Mouse (Mus musculus) midbrain, embryonic 13.5 days (tissue): ENCODE results near the gene Cdhr1. TPM values are rescaled to one million over a fixed set of nuclear protein-coding genes. Genes with fewer than 3 reads are reported as not detected.

Experiments
- ATAC-seq: fragments of 200-750 bp; cut with Nextera tagmentation; 2 replicates; pipeline ENCODE4 v1.8.0; 2017; ENCODE audit warnings: mild to moderate bottlenecking, moderate TSS enrichment, moderate library complexity
- H3K27ac ChIP-seq: fragments of 300-500 bp; sonication (generic); 2 replicates; pipeline ENCODE4 v1.5.1; 2015; ENCODE audit warnings: inconsistent platforms, mild to moderate bottlenecking, moderate library complexity
- H3K27me3 ChIP-seq: fragments of 300-500 bp; sonication (generic); 2 replicates; pipeline ENCODE4 v1.6.1; 2015; ENCODE audit warnings: mild to moderate bottlenecking, inconsistent platforms
- H3K36me3 ChIP-seq: fragments of 300-500 bp; sonication (generic); 2 replicates; pipeline ENCODE4 v1.6.1; 2015; ENCODE audit warnings: mild to moderate bottlenecking, inconsistent platforms
- H3K4me1 ChIP-seq: fragments of 300-500 bp; sonication (generic); replicated peaks from 2 replicates; pipeline ENCODE4 v1.6.1; 2015; ENCODE audit warnings: inconsistent platforms
- H3K4me2 ChIP-seq: fragments of 300-500 bp; sonication (generic); replicated peaks from 2 replicates; pipeline ENCODE4 v1.6.1; 2015; ENCODE audit warnings: moderate library complexity, mild to moderate bottlenecking, inconsistent platforms
- H3K4me3 ChIP-seq: fragments of 300-500 bp; sonication (generic); replicated peaks from 2 replicates; pipeline ENCODE4 v1.5.1; 2015; ENCODE audit warnings: mild to moderate bottlenecking, inconsistent platforms
- H3K9ac ChIP-seq: fragments of 300-500 bp; sonication (generic); replicated peaks from 2 replicates; pipeline ENCODE4 v1.6.1; 2015; ENCODE audit warnings: mild to moderate bottlenecking, inconsistent platforms
- H3K9me3 ChIP-seq: fragments of 300-500 bp; sonication (generic); 2 replicates; pipeline ENCODE4 v1.6.1; 2016; ENCODE audit warnings: mild to moderate bottlenecking, inconsistent platforms
- WGBS: fragments of 180-500 bp; shearing (Covaris S2); methylation state at CpG from one replicate; pipeline ENCODE4 v1.1.7; 2015; 5-methylcytosine and 5-hydroxymethylcytosine counted together
- polyA plus RNA-seq: library from polyadenylated mRNA; unstranded; fragments of >200 nt; fragmentation: Nextera tagmentation; extraction: Ambion mirVana; gene quantifications from 2 replicates; pipeline ENCODE4 v1.2.1, GENCODE M21; 2015

Cdhr1 gene
- polyA plus RNA-seq, 1 experiment from 2014 or later, result 0.40 TPM

- Histone ChIP-seq H3K9ac (no peak overlapping the region), H3K9me3 (no peaks in the 10 kb centered on the region), H3K36me3 (no peaks in the 10 kb centered on the region), H3K4me1 (no peaks in the 10 kb centered on the region), H3K4me2 (no peak overlapping the region), H3K4me3 (no peak overlapping the region), H3K27me3 (no peaks in the 10 kb centered on the region), H3K27ac (no peak overlapping the region)
- WGBS, result 98% methylated on average over 2 of the region's 2 CpGs
- ATAC-seq, result no peak
Measured at GRCm38 (mm10) chr14:37110456-37110855, 12.3 kb upstream of the Cdhr1 start.

DNA sequence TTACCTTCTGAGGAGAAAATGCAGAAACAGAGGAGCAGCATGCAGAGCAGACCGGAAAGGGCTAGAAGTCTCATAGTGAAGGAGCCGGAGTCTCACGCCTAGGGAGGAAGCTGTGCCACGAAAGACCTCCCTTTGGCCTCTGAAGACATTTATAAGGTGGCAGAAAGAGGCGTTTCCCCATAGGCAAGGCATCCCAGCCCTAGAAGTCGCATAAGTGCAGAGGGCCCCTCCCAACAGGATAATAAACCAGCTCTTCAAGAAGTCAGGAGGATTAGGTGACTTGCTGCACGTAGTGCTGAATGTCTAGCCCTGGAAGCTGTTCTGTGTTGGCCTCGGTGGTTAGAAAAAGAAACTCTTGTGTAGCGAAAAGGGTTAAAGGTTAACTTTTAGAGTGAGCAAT lies 11.8 kb upstream of the Cdhr1 start:
- Histone ChIP-seq H3K9me3 (no peaks in the 10 kb centered on the region), H3K27ac (no peak overlapping the region), H3K4me2 (no peak overlapping the region), H3K4me1 (no peaks in the 10 kb centered on the region), H3K9ac (no peak overlapping the region), H3K4me3 (no peak overlapping the region), H3K36me3 (no peaks in the 10 kb centered on the region), H3K27me3 (no peaks in the 10 kb centered on the region)
- 81% methylated on average over 9 of the region's 9 CpGs for WGBS
- ATAC-seq, result no peak

- ATAC-seq, result no peak
- 86% methylated on average over 8 of the region's 8 CpGs for WGBS
- no peaks in the 10 kb centered on the region for H3K36me3 ChIP-seq
- H3K4me3 ChIP-seq, result no peak overlapping the region
- H3K4me2 ChIP-seq, result no peak overlapping the region
- H3K9ac ChIP-seq, result no peak overlapping the region
- H3K9me3 ChIP-seq, result no peaks in the 10 kb centered on the region
- H3K27me3 ChIP-seq, result no peaks in the 10 kb centered on the region
- H3K4me1 ChIP-seq, result no peaks in the 10 kb centered on the region
- no peak overlapping the region for H3K27ac ChIP-seq
Measured at GRCm38 (mm10) chr14:37109460-37109859, 11.3 kb upstream of the Cdhr1 start.

GRCm38 (mm10) chr14:37105846-37106245 lies 7.7 kb upstream of the Cdhr1 start:
- no peak overlapping the region for H3K27ac ChIP-seq
- no peaks in the 10 kb centered on the region for H3K4me1 ChIP-seq
- H3K4me3 ChIP-seq, result no peak overlapping the region
- H3K27me3 ChIP-seq, result no peaks in the 10 kb centered on the region
- H3K4me2 ChIP-seq, result no peak overlapping the region
- 54% methylated on average over 7 of the region's 7 CpGs for WGBS
- no peaks in the 10 kb centered on the region for H3K9me3 ChIP-seq
- H3K36me3 ChIP-seq, result no peaks in the 10 kb centered on the region
- ATAC-seq, result 0 out of 2 replicates have a peak, but pooled peaks have one; percentile 40
- no peak overlapping the region for H3K9ac ChIP-seq

GRCm38 (mm10) chr14:37104747-37105146 lies 6.6 kb upstream of the Cdhr1 start:
- ATAC-seq, result 0 out of 2 replicates have a peak, but pooled peaks have one; percentile 55
- 76% methylated on average over 5 of the region's 5 CpGs for WGBS
- H3K4me2 ChIP-seq, result no peak overlapping the region
- no peak overlapping the region for H3K4me3 ChIP-seq
- no peaks in the 10 kb centered on the region for H3K27me3 ChIP-seq
- H3K36me3 ChIP-seq, result no peaks in the 10 kb centered on the region
- no peaks in the 10 kb centered on the region for H3K4me1 ChIP-seq
- no peak overlapping the region for H3K9ac ChIP-seq
- no peaks in the 10 kb centered on the region for H3K9me3 ChIP-seq
- no peak overlapping the region for H3K27ac ChIP-seq

GRCm38 (mm10) chr14:37102484-37102883 lies 4.3 kb upstream of the Cdhr1 start:
- no peak overlapping the region for H3K4me3 ChIP-seq
- H3K36me3 ChIP-seq, result no peaks in the 10 kb centered on the region
- H3K27ac ChIP-seq, result no peak overlapping the region
- no peaks in the 10 kb centered on the region for H3K9me3 ChIP-seq
- H3K9ac ChIP-seq, result no peak overlapping the region
- 92% methylated on average over 3 of the region's 3 CpGs for WGBS
- ATAC-seq, result no peak
- H3K4me2 ChIP-seq, result no peak overlapping the region
- peaks cover 10% of the 10 kb centered on the region for H3K27me3 ChIP-seq
- peaks cover 10% of the 10 kb centered on the region for H3K4me1 ChIP-seq

DNA sequence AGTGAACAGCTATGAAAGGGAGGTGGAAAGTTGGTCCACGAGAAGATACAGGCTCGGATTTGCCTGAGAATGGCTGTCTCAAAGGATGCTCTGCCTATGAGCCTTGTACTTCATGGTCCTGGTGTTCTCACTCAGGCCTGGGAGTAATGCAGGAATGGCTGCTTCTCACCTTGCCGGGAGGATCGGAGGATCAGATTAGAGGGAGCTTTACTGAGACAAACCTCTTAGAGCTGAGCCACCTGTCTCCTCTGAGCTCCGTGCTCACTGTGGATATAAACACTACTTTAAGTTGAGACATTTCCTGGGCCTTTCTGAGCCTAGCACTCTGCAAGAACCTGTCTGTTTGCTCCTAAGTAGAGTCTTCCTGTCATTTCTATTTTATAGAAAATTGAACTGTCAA lies 3.4 kb upstream of the Cdhr1 start:
- Histone ChIP-seq H3K36me3 (no peaks in the 10 kb centered on the region), H3K9ac (no peak overlapping the region), H3K27me3 (peaks cover 19% of the 10 kb centered on the region), H3K4me1 (peaks cover 10% of the 10 kb centered on the region), H3K9me3 (no peaks in the 10 kb centered on the region), H3K27ac (no peak overlapping the region), H3K4me2 (no peak overlapping the region), H3K4me3 (no peak overlapping the region)
- ATAC-seq, result no peak
- 86% methylated on average over 5 of the region's 5 CpGs for WGBS

DNA sequence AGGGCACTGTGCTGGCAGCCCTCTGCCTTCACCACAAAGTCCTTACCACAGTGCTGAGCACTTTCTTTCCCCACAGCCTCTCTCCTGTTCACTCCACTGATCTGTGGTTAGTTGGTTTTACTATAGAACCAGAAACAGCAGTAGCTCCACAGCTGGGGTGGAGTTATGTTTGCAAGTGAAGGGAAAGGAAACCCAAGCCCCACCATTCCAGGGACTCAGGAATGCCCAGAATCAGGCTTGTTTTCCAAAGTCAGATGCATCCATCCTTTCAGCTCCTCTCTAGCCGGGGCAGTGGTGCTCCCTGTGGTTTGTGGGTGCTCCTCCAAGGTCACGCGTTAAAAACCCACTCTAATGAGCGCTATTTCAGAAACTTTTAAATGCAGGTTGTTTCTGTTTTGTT lies 2.6 kb downstream of the Cdhr1 start:
- WGBS, result 84% methylated on average over 4 of the region's 4 CpGs
- H3K36me3 ChIP-seq, result no peaks in the 10 kb centered on the region
- ATAC-seq, result no peak

GRCm38 (mm10) chr14:37094436-37094835 lies 3.7 kb downstream of the Cdhr1 start:
- Histone ChIP-seq H3K4me2 (no peak overlapping the region), H3K9me3 (no peaks in the 10 kb centered on the region), H3K27ac (no peak overlapping the region), H3K4me1 (peaks cover 10% of the 10 kb centered on the region), H3K4me3 (no peak overlapping the region), H3K9ac (no peak overlapping the region), H3K27me3 (peaks cover 17% of the 10 kb centered on the region), H3K36me3 (no peaks in the 10 kb centered on the region)
- WGBS, result 65% methylated on average over 6 of the region's 6 CpGs
- ATAC-seq, result no peak

More for the DNA sequence above, 2.6 kb downstream of the Cdhr1 start:
- Histone ChIP-seq H3K9me3 (no peaks in the 10 kb centered on the region), H3K4me2 (no peak overlapping the region), H3K4me3 (no peak overlapping the region), H3K9ac (no peak overlapping the region), H3K27me3 (peaks cover 19% of the 10 kb centered on the region), H3K27ac (no peak overlapping the region), H3K4me1 (peaks cover 10% of the 10 kb centered on the region)

DNA sequence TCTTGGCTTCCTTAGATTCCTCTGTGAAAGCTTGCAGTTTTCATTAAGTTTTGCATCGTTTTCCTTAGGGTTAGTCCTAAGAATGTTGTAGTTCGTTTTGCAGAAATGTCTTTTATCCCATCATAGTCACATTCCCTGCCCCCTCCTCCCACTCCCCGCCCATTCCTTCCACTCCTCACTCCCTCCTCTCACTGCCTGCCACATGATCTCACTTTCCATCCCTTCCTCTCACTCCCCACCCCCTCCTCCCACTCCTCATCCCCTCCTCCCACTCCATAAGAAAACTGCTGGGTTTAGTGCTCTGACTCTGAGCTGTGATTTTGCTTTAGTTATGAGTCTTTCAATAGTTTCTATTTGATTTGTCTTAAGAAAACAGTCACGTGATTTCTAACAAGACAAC lies 14.4 kb downstream of the Cdhr1 start:
- Histone ChIP-seq H3K4me1 (no peaks in the 10 kb centered on the region), H3K36me3 (no peaks in the 10 kb centered on the region), H3K27ac (no peak overlapping the region), H3K27me3 (no peaks in the 10 kb centered on the region), H3K4me2 (no peak overlapping the region), H3K9me3 (no peaks in the 10 kb centered on the region), H3K4me3 (no peak overlapping the region), H3K9ac (no peak overlapping the region)
- WGBS, result 23% methylated on average over 4 of the region's 4 CpGs
- no peak for ATAC-seq

DNA sequence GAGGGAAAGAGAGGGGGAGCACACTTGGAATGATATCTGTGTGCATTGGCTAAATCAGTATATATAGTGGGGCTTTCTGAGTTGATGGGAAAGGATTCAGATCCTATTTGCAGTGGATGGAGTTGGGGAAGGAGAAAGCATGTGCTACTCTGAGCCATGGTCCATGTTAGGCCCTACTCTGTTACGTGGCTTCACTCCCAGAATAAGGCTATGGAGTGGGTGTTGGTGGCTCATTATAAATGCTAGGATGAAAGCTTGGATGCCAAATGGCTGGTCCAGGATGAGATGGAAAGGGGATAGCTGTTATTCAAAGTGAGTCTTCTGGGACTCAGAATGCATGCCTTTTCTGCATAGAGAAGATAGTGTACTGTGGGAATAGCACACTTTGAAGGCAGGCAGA lies 17.4 kb downstream of the Cdhr1 start:
- H3K27me3 ChIP-seq, result no peaks in the 10 kb centered on the region
- no peak for ATAC-seq
- 94% methylated on average over 1 of the region's 1 CpGs for WGBS

GRCm38 (mm10) chr14:37068516-37068915 lies 29.6 kb downstream of the Cdhr1 start:
- Histone ChIP-seq H3K27ac (no peak overlapping the region), H3K36me3 (no peaks in the 10 kb centered on the region), H3K9ac (no peak overlapping the region), H3K9me3 (no peaks in the 10 kb centered on the region), H3K4me3 (no peak overlapping the region), H3K27me3 (0 out of 2 replicates have a peak, but pooled peaks cover 4% of the 10 kb centered on the region), H3K4me2 (no peak overlapping the region), H3K4me1 (no peaks in the 10 kb centered on the region)
- ATAC-seq, result no peak
- 20% methylated on average over 9 of the region's 9 CpGs for WGBS

More for the DNA sequence above, 17.4 kb downstream of the Cdhr1 start:
- Histone ChIP-seq H3K27ac (no peak overlapping the region), H3K36me3 (no peaks in the 10 kb centered on the region), H3K4me3 (no peak overlapping the region), H3K4me2 (no peak overlapping the region), H3K9me3 (no peaks in the 10 kb centered on the region), H3K4me1 (no peaks in the 10 kb centered on the region), H3K9ac (no peak overlapping the region)

DNA sequence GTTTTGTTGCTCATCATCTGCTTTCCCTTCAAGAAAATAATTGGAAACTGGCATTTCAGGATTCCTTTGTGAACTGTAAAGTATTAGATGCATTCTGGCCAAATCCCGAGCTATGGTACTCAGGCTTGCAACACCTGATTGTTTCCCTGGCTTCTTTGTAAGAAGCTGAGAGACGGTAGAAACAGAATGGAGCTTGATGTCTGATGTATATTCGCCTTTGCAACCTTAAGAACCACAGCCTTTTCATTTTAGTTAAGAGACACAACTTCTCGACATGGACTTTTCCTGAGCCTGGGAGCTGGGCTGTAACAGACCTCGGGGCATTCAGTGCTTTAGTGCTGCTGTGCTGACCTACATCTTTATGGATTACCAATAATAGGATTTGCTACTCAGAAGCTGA lies 30.5 kb downstream of the Cdhr1 start, which contains the start of gene Lrit2:
Gene Lrit2, plus strand, starts transcription at position 301 of the 400 bp plus-strand sequence.
- Histone ChIP-seq H3K4me2 (no peak within 1 kb of the TSS), H3K27ac (no peak within 1 kb of the TSS), H3K4me1 (no peaks in the 10 kb centered on the region), H3K4me3 (no peak within 1 kb of the TSS), H3K27me3 (0 out of 2 replicates have a peak, but pooled peaks cover 4% of the 10 kb centered on the region), H3K9me3 (no peaks in the 10 kb centered on the region), H3K36me3 (no peaks in the 10 kb centered on the region), H3K9ac (no peak within 1 kb of the TSS)
- 73% methylated on average over 5 of the region's 5 CpGs for WGBS
- no peak for ATAC-seq
